In the genomic region with DNA sequence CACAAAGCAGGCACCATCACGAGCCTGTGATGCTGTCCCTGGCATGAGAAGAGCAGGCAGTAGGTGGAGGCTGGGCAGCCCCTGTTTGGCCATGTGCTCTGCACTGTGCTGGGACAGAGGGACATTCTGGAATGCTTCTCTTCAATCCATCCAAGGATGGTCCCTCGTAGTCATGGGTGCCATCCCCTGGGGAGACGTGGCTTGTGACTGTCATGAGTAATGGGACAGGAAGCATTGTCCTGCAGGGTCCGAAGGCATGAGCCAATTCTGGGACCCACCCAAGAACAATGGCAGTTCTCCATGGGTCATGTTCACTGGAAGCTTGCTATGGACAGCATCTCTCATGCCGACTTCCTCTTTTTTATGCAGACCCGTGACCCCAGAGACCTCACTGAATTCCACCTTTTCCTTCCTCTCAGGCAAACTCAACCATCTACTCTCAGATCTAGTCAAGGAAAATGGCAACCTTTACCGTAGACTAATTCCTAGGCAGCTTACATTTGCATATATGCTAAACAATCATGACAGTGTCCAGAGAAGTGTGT, we compare ENCODE assay signal across 25 mouse cellular contexts. TPM values are rescaled to one million over a fixed set of nuclear protein-coding genes. Genes with fewer than 3 reads are reported as not detected.
DNase-seq lines count a peak whose midpoint lies in the region; ATAC-seq and TF ChIP-seq lines count a peak whose summit lies in the region.
"Had no signal": no experiment of that assay in that cellular context is flagged by ENCODE, and none has a peak within 500 bp of the region (broad histone marks: within the 10 kb centered on the region; RNA-seq: fewer than 3 reads in every experiment).

No protein-coding gene starts in this region.

- H3K4me2 ChIP-seq in stomach, embryonic 14.5 days (replicated peaks; ENCODE audit: low read depth, low read length), result no peak overlapping the region
- H3K4me2 ChIP-seq in stomach, postnatal 0 days (replicated peaks; ENCODE audit: low read depth), result no peak overlapping the region
- H3K4me2 ChIP-seq in intestine, embryonic 15.5 days (replicated peaks), result no peak overlapping the region
- H3K4me2 ChIP-seq: embryonic facial prominence, embryonic 12.5 days; embryonic facial prominence, embryonic 15.5 days; heart, embryonic 11.5 days; hindbrain, embryonic 12.5 days; hindbrain, embryonic 15.5 days had no signal

- H3K4me1 ChIP-seq in heart, embryonic 10.5 days, result no peaks in the 10 kb centered on the region
- no peaks in the 10 kb centered on the region for H3K4me1 ChIP-seq in stomach, embryonic 14.5 days (ENCODE audit: control insufficient read depth, insufficient read depth, low read length)
- no peaks in the 10 kb centered on the region for H3K4me1 ChIP-seq in stomach, postnatal 0 days (replicated peaks; ENCODE audit: control insufficient read depth, insufficient read depth)
- H3K4me1 ChIP-seq in intestine, embryonic 15.5 days (replicated peaks), result 0 out of 2 replicates have a peak, but pooled peaks cover 4% of the 10 kb centered on the region
- H3K4me1 ChIP-seq: embryonic facial prominence, embryonic 15.5 days; hindbrain, embryonic 12.5 days; hindbrain, embryonic 15.5 days had no signal

- H3K36me3 ChIP-seq in heart, embryonic 10.5 days, result no peaks in the 10 kb centered on the region
- no peaks in the 10 kb centered on the region for H3K36me3 ChIP-seq in stomach, embryonic 14.5 days (ENCODE audit: control insufficient read depth, insufficient read depth, low read length)
- no peaks in the 10 kb centered on the region for H3K36me3 ChIP-seq in stomach, postnatal 0 days (ENCODE audit: control insufficient read depth, insufficient read depth, low read length)
- no peaks in the 10 kb centered on the region for H3K36me3 ChIP-seq in macrophage (ENCODE audit: inconsistent target)
- H3K36me3 ChIP-seq in intestine, embryonic 15.5 days, result no peaks in the 10 kb centered on the region
- H3K36me3 ChIP-seq: embryonic facial prominence, embryonic 12.5 days; embryonic facial prominence, embryonic 15.5 days; G1E; hindbrain, embryonic 12.5 days; hindbrain, embryonic 15.5 days had no signal

- H3K9me3 ChIP-seq in heart, embryonic 10.5 days, result no peaks in the 10 kb centered on the region
- no peaks in the 10 kb centered on the region for H3K9me3 ChIP-seq in stomach, embryonic 14.5 days (ENCODE audit: control insufficient read depth, low read depth, low read length)
- H3K9me3 ChIP-seq in stomach, postnatal 0 days (ENCODE audit: control insufficient read depth, low read length), result no peaks in the 10 kb centered on the region
- H3K9me3 ChIP-seq in intestine, embryonic 15.5 days, result no peaks in the 10 kb centered on the region
- H3K9me3 ChIP-seq: embryonic facial prominence, embryonic 12.5 days; embryonic facial prominence, embryonic 15.5 days; G1E; hindbrain, embryonic 12.5 days; hindbrain, embryonic 15.5 days had no signal

- no peak for TF ChIP-seq EP300 in stomach, postnatal 0 days (optimal IDR thresholded peaks at IDR 0.05)

- H3K4me3 ChIP-seq in heart, embryonic 10.5 days, result no peak overlapping the region
- H3K4me3 ChIP-seq in stomach, embryonic 14.5 days (ENCODE audit: low read depth, low read length), result no peak overlapping the region
- no peak overlapping the region for H3K4me3 ChIP-seq in stomach, postnatal 0 days (ENCODE audit: low read depth, low read length)
- H3K4me3 ChIP-seq in macrophage (ENCODE audit: inconsistent target), result no peak overlapping the region
- no peak overlapping the region for H3K4me3 ChIP-seq in intestine, embryonic 15.5 days (replicated peaks)
- H3K4me3 ChIP-seq: embryonic facial prominence, embryonic 12.5 days; embryonic facial prominence, embryonic 15.5 days; gastrocnemius, adult 2 months; heart, adult 2 months; hindbrain, embryonic 12.5 days; hindbrain, embryonic 15.5 days had no signal

- ATAC-seq in stomach, embryonic 14.5 days (ENCODE audit: insufficient number of reproducible peaks, insufficient read depth, low FRiP score, low read depth), result 0 out of 2 replicates have a peak, but pooled peaks have one; percentile 47
- ATAC-seq in stomach, postnatal 0 days (ENCODE audit: low FRiP score, low TSS enrichment), result no peak
- peak; percentile 54 for ATAC-seq in megakaryocyte progenitor cell, adult 5-6 weeks (replicated peaks; ENCODE audit: poor library complexity)
- ATAC-seq in intestine, embryonic 15.5 days, result no peak
- ATAC-seq: forebrain, embryonic 14.5 days; forebrain, postnatal 0 days; Patski had no signal

- WGBS in heart, embryonic 10.5 days, result 80% methylated on average over 7 of the region's 7 CpGs
- 86% methylated on average over 7 of the region's 7 CpGs for WGBS in stomach, embryonic 14.5 days
- WGBS in stomach, postnatal 0 days, result 76% methylated on average over 7 of the region's 7 CpGs
- 44% methylated on average over 7 of the region's 7 CpGs for WGBS in macrophage (ENCODE audit: missing documents)
- WGBS in intestine, embryonic 15.5 days, result 76% methylated on average over 7 of the region's 7 CpGs

- H3K9ac ChIP-seq in stomach, embryonic 14.5 days (replicated peaks; ENCODE audit: low read depth, low read length), result no peak overlapping the region
- H3K9ac ChIP-seq in stomach, postnatal 0 days (ENCODE audit: low read length), result no peak overlapping the region
- no peak overlapping the region for H3K9ac ChIP-seq in intestine, embryonic 15.5 days
- H3K9ac ChIP-seq: embryonic facial prominence, embryonic 12.5 days; embryonic facial prominence, embryonic 15.5 days; forebrain, postnatal 0 days; hindbrain, embryonic 12.5 days; hindbrain, embryonic 15.5 days had no signal

- no peak for TF ChIP-seq CTCF in stomach, postnatal 0 days (IDR thresholded peaks at IDR 0.05; ENCODE audit: low read depth)

- H3K79me2 ChIP-seq in macrophage (ENCODE audit: inconsistent target), result no peaks in the 10 kb centered on the region

- no peaks in the 10 kb centered on the region; the same call in 1 of the 2 replicates for H3K27me3 ChIP-seq in heart, embryonic 10.5 days (ENCODE audit: insufficient read depth, poor library complexity, severe bottlenecking)
- H3K27me3 ChIP-seq in stomach, embryonic 14.5 days (ENCODE audit: control insufficient read depth, insufficient read depth, low read length), result no peaks in the 10 kb centered on the region
- no peaks in the 10 kb centered on the region for H3K27me3 ChIP-seq in stomach, postnatal 0 days (ENCODE audit: control insufficient read depth, insufficient read depth, low read length)
- no peaks in the 10 kb centered on the region for H3K27me3 ChIP-seq in intestine, embryonic 15.5 days (replicated peaks)
- H3K27me3 ChIP-seq: embryonic facial prominence, embryonic 12.5 days; embryonic facial prominence, embryonic 15.5 days; hindbrain, embryonic 12.5 days; hindbrain, embryonic 15.5 days; Patski had no signal

- no peak overlapping the region for H3K27ac ChIP-seq in heart, embryonic 10.5 days
- H3K27ac ChIP-seq in stomach, embryonic 14.5 days (ENCODE audit: low read length), result no peak overlapping the region
- H3K27ac ChIP-seq in stomach, postnatal 0 days (replicated peaks), result no peak overlapping the region
- H3K27ac ChIP-seq in macrophage, result peak overlapping the region; percentile 24; the same call in 1 of the 2 replicates
- no peak overlapping the region for H3K27ac ChIP-seq in intestine, embryonic 15.5 days
- H3K27ac ChIP-seq: embryonic facial prominence, embryonic 12.5 days; embryonic facial prominence, embryonic 15.5 days; gastrocnemius, adult 2 months; heart, adult 2 months; hindbrain, embryonic 12.5 days; hindbrain, embryonic 15.5 days had no signal

- DNase-seq in heart, adult 11 months, result peak; percentile 92
- DNase-seq in heart, embryonic 10.5 days (ENCODE audit: low spot score), result no peak
- DNase-seq in stomach, postnatal 0 days (ENCODE audit: low spot score), result no peak
- DNase-seq in gastrocnemius, postnatal 25 days, result no peak
- DNase-seq: adrenal gland, adult 2 months; adrenal gland, postnatal 14 days; cerebellum, adult 18-20 months; cerebellum, adult 9-10 months; cerebellum, postnatal 14 days; forebrain, postnatal 0 days; gastrocnemius, adult 2 months; gastrocnemius, postnatal 36 days; heart, adult 2 months had no signal

RNA-seq across cellular contexts. Expression of gene Tent5c, which starts 41.2 kb away (rescaled TPM):
- polyA plus RNA-seq in heart, embryonic 10.5 days (2016; fragmentation: Nextera tagmentation; extraction: Ambion mirVana), result 4.1 and 5.0 TPM in 2 replicates
- 4.8 and 7.3 TPM in 2 replicates for polyA plus RNA-seq in stomach, embryonic 14.5 days (2014; fragmentation: Nextera tagmentation; extraction: Ambion mirVana)
- polyA plus RNA-seq in stomach, postnatal 0 days (2015; fragmentation: Nextera tagmentation; extraction: Ambion mirVana), result 2.5 and 2.8 TPM in 2 replicates
- 10 to 100 TPM in 22 of 26 experiments, 1 to 10 TPM in 4; 5.1 to 23.9 (median 13.0) TPM for total RNA-seq in macrophage (2018; cell fraction: chromatin; rRNA removed)
- 10 to 100 TPM; 17.4 to 45.1 (median 23.7) TPM for total RNA-seq in macrophage (2018; cell fraction: cytosol; rRNA removed)
- 10 to 100 TPM in 25 of 26 experiments, 1 to 10 TPM in 1; 9.2 to 49.1 (median 26.0) TPM for total RNA-seq in macrophage (2018; cell fraction: nucleus; rRNA removed)
- 6.4 to 13.5 TPM (median 8.3 TPM) in 3 replicates for polyA plus RNA-seq in macrophage (2018)
- 1.0 and 1.3 TPM in 2 replicates for total RNA-seq in megakaryocyte progenitor cell, adult 5-6 weeks (2015)
- 0.71 and 0.91 TPM in 2 replicates for total RNA-seq in megakaryocyte progenitor cell, adult 5-6 weeks (2017)
- polyA plus RNA-seq in intestine, embryonic 15.5 days (2015; fragmentation: Nextera tagmentation; extraction: Ambion mirVana), result 11.1 and 15.8 TPM in 2 replicates
- total RNA-seq in gastrocnemius, postnatal 25 days (2021), result 1 to 10 TPM; 3.3 to 6.1 TPM

Comparison
In these comparisons a context has a peak if more than half of its experiments do, and no peak if none do; other contexts are left out.
1. ATAC-seq: peak in stomach, embryonic 14.5 days (single experiment) and megakaryocyte progenitor cell, adult 5-6 weeks (single experiment); none in stomach, postnatal 0 days (single experiment) and intestine, embryonic 15.5 days (single experiment).